Mouse (Mus musculus): Measurements from ENCODE around the gene Gm11444. TPM values are rescaled to one million over a fixed set of nuclear protein-coding genes. Genes with fewer than 3 reads are reported as not detected.
A peak's percentile ranks its signal among the peaks of the same experiment; 100 is the strongest.

Gm11444 gene
- total and polyA plus RNA-seq, 3 experiments: not detected

DNA sequence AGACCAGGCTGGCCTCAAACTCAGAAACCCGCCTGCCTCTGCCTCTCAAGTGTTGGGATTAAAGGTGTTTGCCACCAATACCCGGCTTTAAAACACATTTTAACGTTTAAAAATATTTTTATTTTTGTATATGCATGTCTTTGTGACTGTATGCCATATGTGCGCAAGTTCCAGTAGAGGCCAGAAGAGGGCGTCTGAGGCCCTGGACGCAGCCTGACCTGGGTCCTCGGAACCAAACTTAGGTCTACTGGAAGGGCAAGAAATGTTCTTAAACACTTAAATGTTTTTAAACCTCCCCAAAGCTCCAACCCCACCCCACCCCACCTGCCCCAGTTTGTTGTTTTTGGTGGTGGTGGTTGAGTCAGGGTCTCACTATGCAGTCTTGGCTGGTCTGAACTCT lies 14.2 kb upstream of the Gm11444 start:
- no peak overlapping the region for H3K4me2 ChIP-seq (ENCODE audit: insufficient read depth, low read depth, poor library complexity, severe bottlenecking)
- H3K9me3 ChIP-seq (replicated peaks; ENCODE audit: low read length): no peaks in the 10 kb centered on the region
- H3K9ac ChIP-seq (ENCODE audit: insufficient read depth, low read depth): no peak overlapping the region
- dilution Hi-C loops (cut with MboI; ENCODE audit: extremely low pct_ligation_motif_present, extremely low pct_unique_long_range_greater_than_20kb, low sequenced_read_pairs) (no loop called here), in situ Hi-C loops (cut with MboI; ENCODE audit: low pct_ligation_motif_present, low pct_unique_long_range_greater_than_20kb, low sequenced_read_pairs) (loop anchor here (5.0 kb wide), 1 partner anchor 38 kb away; no protein-coding TSS in a partner anchor)
- peaks cover 2% of the 10 kb centered on the region for H3K27me3 ChIP-seq (replicated peaks)
- TF ChIP-seq CHD1 (IDR thresholded peaks at IDR 0.05; ENCODE audit: low read depth, low read length) (no peak), CTCF (conservative IDR thresholded peaks at IDR 0.05 in 1 of 2, IDR thresholded peaks at IDR 0.05 in 1 of 2; ENCODE audit: low read depth in 2 of 2, low read length in 2 of 2) (peak; percentile 60 to 83), EP300 (IDR thresholded peaks at IDR 0.05; ENCODE audit: low read length) (no peak), MXI1 (IDR thresholded peaks at IDR 0.05; ENCODE audit: low read depth, low read length) (no peak), PAX5 (IDR thresholded peaks at IDR 0.05; ENCODE audit: low read length) (no peak), ZKSCAN1 (IDR thresholded peaks at IDR 0.05; ENCODE audit: borderline replicate concordance, low read depth, low read length) (no peak), POLR2A (IDR thresholded peaks at IDR 0.05; ENCODE audit: low read depth, low read length) (no peak), ZC3H11A (IDR thresholded peaks at IDR 0.05; ENCODE audit: low read depth, low read length) (peak; percentile 57; the same call in 1 of the 2 replicates), RAD21 (IDR thresholded peaks at IDR 0.05; ENCODE audit: low read depth, low read length) (peak; percentile 76), ZMIZ1 (IDR thresholded peaks at IDR 0.05; ENCODE audit: low read depth, low read length) (no peak), SMC3 (IDR thresholded peaks at IDR 0.05; ENCODE audit: low read depth, low read length) (peak; percentile 92), POLR2AphosphoS2 (IDR thresholded peaks at IDR 0.05; ENCODE audit: low read depth, low read length) (no peak), KAT2A (IDR thresholded peaks at IDR 0.05; ENCODE audit: insufficient replicate concordance, low read length) (no peak), JUND (conservative IDR thresholded peaks at IDR 0.05; ENCODE audit: low read depth, low read length) (no peak), NRF1 (IDR thresholded peaks at IDR 0.05; ENCODE audit: low read depth, low read length) (no peak), NELFE (IDR thresholded peaks at IDR 0.05; ENCODE audit: low read depth, low read length) (peak; percentile 20; the same call in 1 of the 2 replicates), BHLHE40 (IDR thresholded peaks at IDR 0.05; ENCODE audit: low read depth, low read length) (no peak), MEF2A (IDR thresholded peaks at IDR 0.05; ENCODE audit: borderline replicate concordance, low read depth, low read length) (no peak), MYC (IDR thresholded peaks at IDR 0.05; ENCODE audit: low read depth, low read length) (no peak), ETS1 (conservative IDR thresholded peaks at IDR 0.05; ENCODE audit: low read depth, low read length) (no peak), TBP (conservative IDR thresholded peaks at IDR 0.05; ENCODE audit: low read depth, low read length) (no peak)
- H3K27ac ChIP-seq (ENCODE audit: insufficient read depth, low read depth): no peak overlapping the region
- no peaks in the 10 kb centered on the region for H3K4me1 ChIP-seq (ENCODE audit: control insufficient read depth in 1 of 2, insufficient read depth in 2 of 2)
- no peaks in the 10 kb centered on the region for H3K79me2 ChIP-seq (replicated peaks; ENCODE audit: control insufficient read depth, extremely low read depth, insufficient read depth, poor library complexity, severe bottlenecking)
- H3K36me3 ChIP-seq (replicated peaks in 1 of 2; ENCODE audit: control insufficient read depth in 1 of 2, insufficient read depth in 1 of 2, low read length in 1 of 2): no peaks in the 10 kb centered on the region
- no peak overlapping the region for H3K4me3 ChIP-seq (replicated peaks in 1 of 3; ENCODE audit: low read depth in 2 of 3, low read length in 2 of 3, poor library complexity in 1 of 3)
- peak; percentile 45 for DNase-seq (ENCODE audit: extremely low read depth)

DNA sequence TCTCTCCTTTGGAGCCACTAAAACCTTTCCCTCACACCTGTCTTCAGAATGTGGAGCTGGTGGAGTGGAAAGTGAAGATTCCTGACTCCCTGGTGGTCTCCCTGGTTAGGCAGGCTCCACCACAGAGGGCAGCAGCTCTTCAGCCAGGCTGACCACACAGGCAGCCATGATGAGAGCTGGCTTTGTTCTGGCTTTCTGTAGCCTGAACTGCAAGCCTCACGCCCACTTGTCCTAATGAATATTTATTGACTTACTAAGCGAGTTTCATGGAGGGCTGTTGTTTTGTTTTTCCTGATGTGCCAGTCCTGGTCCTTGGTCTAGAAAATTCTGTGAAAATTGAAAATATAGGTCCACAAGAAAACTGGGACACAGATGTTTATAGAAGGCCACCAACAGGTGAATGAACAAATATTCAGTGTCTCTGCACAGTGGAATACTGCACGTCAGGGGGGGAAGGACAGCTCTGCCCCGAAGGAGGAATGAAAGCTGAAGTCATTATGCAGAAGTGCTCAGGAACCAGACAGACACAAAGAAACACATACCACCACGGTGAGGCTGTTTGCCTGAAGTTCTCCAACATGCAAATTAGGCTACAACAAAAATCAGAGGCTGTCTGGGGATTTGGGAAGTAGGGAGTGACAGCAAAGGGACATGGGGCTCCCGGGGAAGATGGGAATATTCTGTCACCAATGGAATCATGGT lies 8.0 kb upstream of the Gm11444 start:
- no peak overlapping the region for H3K27ac ChIP-seq (ENCODE audit: insufficient read depth, low read depth)
- TF ChIP-seq ELF1 (IDR thresholded peaks at IDR 0.05; ENCODE audit: low read depth, low read length) (no peak), POLR2A (IDR thresholded peaks at IDR 0.05; ENCODE audit: low read depth, low read length) (no peak), JUN (IDR thresholded peaks at IDR 0.05; ENCODE audit: insufficient read depth, low read depth, low read length) (no peak), TCF12 (IDR thresholded peaks at IDR 0.05; ENCODE audit: low read depth, low read length) (no peak)
- no peaks in the 10 kb centered on the region for H3K36me3 ChIP-seq (replicated peaks in 1 of 2; ENCODE audit: control insufficient read depth in 1 of 2, insufficient read depth in 1 of 2, low read length in 1 of 2)
- H3K9ac ChIP-seq (ENCODE audit: insufficient read depth, low read depth): no peak overlapping the region
- in situ Hi-C loops (cut with MboI; ENCODE audit: low pct_ligation_motif_present, low pct_unique_long_range_greater_than_20kb, low sequenced_read_pairs) (loop anchor here (10.0 kb wide), 1 partner anchor 307 kb away; no protein-coding TSS in a partner anchor), dilution Hi-C loops (cut with MboI; ENCODE audit: extremely low pct_ligation_motif_present, extremely low pct_unique_long_range_greater_than_20kb, low sequenced_read_pairs) (no loop called here)
- H3K79me2 ChIP-seq (replicated peaks; ENCODE audit: control insufficient read depth, extremely low read depth, insufficient read depth, poor library complexity, severe bottlenecking): no peaks in the 10 kb centered on the region
- H3K9me3 ChIP-seq (replicated peaks; ENCODE audit: low read length): no peaks in the 10 kb centered on the region
- H3K4me2 ChIP-seq (ENCODE audit: insufficient read depth, low read depth, poor library complexity, severe bottlenecking): peak overlapping the region; percentile 37; the same call in 1 of the 2 replicates
- H3K4me1 ChIP-seq (ENCODE audit: control insufficient read depth in 1 of 2, insufficient read depth in 2 of 2): peaks cover 0 to 6% of the 10 kb centered on the region in 2 experiments; a peak in 1 of 4 replicates
- H3K27me3 ChIP-seq (replicated peaks): no peaks in the 10 kb centered on the region
- DNase-seq (ENCODE audit: extremely low read depth): no peak
- no peak overlapping the region for H3K4me3 ChIP-seq (replicated peaks in 1 of 3; ENCODE audit: low read depth in 2 of 3, low read length in 2 of 3, poor library complexity in 1 of 3)

Measured in CH12.LX (cell line).